Mouse (Mus musculus): Measurements from ENCODE around the gene Trpm7.

DNA sequence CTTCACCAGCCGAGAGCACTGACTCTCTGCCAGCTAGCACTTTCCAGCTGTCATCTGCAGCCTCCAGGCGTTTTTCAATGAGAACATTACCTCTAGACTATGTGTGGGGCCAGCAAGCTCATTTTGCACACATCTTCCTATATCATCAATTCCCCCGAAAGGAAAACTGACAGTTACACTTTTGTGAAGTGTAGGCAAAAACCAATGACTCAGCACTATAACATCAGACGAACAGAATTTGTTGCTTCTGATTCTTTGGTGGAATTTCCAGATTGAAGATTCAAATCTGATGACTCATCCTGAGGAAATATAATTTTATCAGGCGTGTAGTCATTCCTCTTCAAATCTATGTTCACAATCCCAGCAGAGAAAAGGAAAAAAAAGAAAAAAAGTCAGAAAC, 83.4 kb downstream of the Trpm7 start:
- TF ChIP-seq POLR2A (IDR thresholded peaks at IDR 0.05; ENCODE audit: borderline replicate concordance, extremely low read depth, low read depth, low read length): no peak
- no peak for TF ChIP-seq CTCF (IDR thresholded peaks at IDR 0.05; ENCODE audit: insufficient read depth, low read length)
